Mouse (Mus musculus) forebrain, postnatal 0 days (tissue): ENCODE results near the gene Zdhhc8. TPM values are rescaled to one million over a fixed set of nuclear protein-coding genes. Genes with fewer than 3 reads are reported as not detected.

ENCODE experiments used
- ATAC-seq: fragments of 200-750 bp; cut with Nextera tagmentation; 2 replicates; pipeline ENCODE4 v1.8.0; 2017; ENCODE audit warnings: mild to moderate bottlenecking, moderate library complexity
- DNase-seq: peaks from one replicate; pipeline ENCODE4 v3.0.0-alpha.2; 2015
- H3K27ac ChIP-seq: fragments of 300-500 bp; sonication (generic); 2 replicates; pipeline ENCODE4 v1.5.1; 2014; ENCODE audit warnings: low read depth, mild to moderate bottlenecking, antibody characterized with exemption, low read length, moderate library complexity, mixed read lengths
- H3K27me3 ChIP-seq: fragments of 300-500 bp; sonication (generic); 2 replicates; pipeline ENCODE4 v1.6.1; 2014; ENCODE audit warnings: mild to moderate bottlenecking, low read length, mixed read lengths; ENCODE audit not compliant: insufficient read depth
- H3K36me3 ChIP-seq: fragments of 300-500 bp; sonication (generic); 2 replicates; pipeline ENCODE4 v1.6.1; 2014; ENCODE audit warnings: mild to moderate bottlenecking, moderate library complexity; ENCODE audit not compliant: insufficient read depth
- H3K4me1 ChIP-seq: fragments of 300-500 bp; sonication (generic); 2 replicates; pipeline ENCODE4 v1.6.1; 2014; ENCODE audit warnings: antibody characterized with exemption; ENCODE audit not compliant: insufficient read depth
- H3K4me2 ChIP-seq: fragments of 300-500 bp; sonication (generic); 2 replicates; pipeline ENCODE4 v1.6.1; 2014; ENCODE audit warnings: low read depth, mild to moderate bottlenecking, moderate library complexity
- H3K4me3 ChIP-seq: fragments of 300-500 bp; sonication (generic); 2 replicates; pipeline ENCODE4 v1.5.1; 2014; ENCODE audit warnings: low read depth, low read length, mixed read lengths
- H3K9ac ChIP-seq: fragments of 300-500 bp; sonication (generic); 2 replicates; pipeline ENCODE4 v1.6.1; 2014; ENCODE audit warnings: mild to moderate bottlenecking
- H3K9me3 ChIP-seq: fragments of 300-500 bp; sonication (generic); 2 replicates; pipeline ENCODE4 v1.6.1; 2016; ENCODE audit warnings: low read length
- CTCF ChIP-seq: sonication (generic); IDR thresholded peaks from 2 replicates; pipeline ENCODE4 v1.5.1; 2016; ENCODE audit warnings: antibody characterized with exemption, control low read depth, low read depth
- WGBS: fragments of 180-500 bp; shearing (Covaris S2); extraction: QIAGEN DNeasy Blood & Tissue Kit; methylation state at CpG from one replicate; pipeline ENCODE4 v1.1.7; 2014; 5-methylcytosine and 5-hydroxymethylcytosine counted together
- polyA plus RNA-seq: library from polyadenylated mRNA; unstranded; fragments of >200 nt; fragmentation: Nextera tagmentation; extraction: Ambion mirVana; gene quantifications from 2 replicates; pipeline ENCODE4 v1.2.1, GENCODE M21; 2015
- total RNA-seq: library from RNA; depleted of rRNA; stranded (reverse); fragments of >200 nt; gene quantifications from 2 replicates; pipeline ENCODE4 v1.2.3, GENCODE M21; 2014

The Zdhhc8 gene
- total and polyA plus RNA-seq, 2 experiments from 2014 or later = 17.9 to 35.5 TPM

DNA sequence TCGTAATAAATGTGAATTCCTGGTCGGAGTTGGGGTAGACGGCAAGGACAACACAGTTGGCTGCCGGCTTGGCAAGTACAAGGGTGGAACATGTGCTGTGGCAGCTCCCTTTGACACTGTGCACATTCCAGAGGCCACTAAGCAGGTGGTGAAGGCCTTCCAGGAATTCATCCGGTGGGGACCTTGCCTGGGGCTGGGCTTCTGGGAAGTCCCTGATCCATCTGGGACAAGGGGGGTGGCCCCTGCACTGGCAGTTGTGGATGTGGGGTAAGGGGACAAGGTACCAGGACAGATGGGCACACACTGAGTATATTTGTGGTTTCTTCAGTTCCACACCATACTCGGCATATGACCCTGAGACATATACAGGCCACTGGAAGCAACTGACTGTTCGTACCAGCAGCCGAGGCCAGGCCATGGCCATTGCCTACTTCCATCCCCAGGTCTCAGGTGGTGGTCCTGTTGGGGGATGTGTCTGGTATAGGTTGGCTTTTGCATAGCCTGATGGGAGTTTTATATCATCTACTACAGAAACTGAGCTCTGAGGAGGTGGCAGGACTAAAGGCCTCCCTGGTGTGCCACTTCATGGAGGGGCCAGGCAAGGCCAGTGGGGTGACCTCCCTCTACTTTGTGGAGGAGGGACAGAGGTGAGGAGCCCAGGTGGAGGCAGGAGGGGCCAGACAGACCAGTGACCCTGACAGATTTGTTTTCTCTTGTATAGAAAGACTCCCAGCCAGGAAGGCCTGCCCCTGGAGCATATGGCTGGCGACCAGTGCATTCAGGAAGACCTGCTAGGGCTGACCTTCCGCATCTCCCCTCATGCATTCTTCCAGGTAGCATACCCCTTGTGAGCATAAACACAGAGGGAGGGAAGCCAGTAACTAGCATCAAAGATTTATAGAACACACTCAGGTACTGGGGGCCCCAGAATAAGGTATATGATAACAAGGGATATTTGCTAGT lies 16.2 kb upstream of the Zdhhc8 start:
- no peaks in the 10 kb centered on the region for H3K27me3 ChIP-seq
- peaks cover 56% of the 10 kb centered on the region for H3K36me3 ChIP-seq
- H3K4me1 ChIP-seq = peaks cover 18% of the 10 kb centered on the region
- DNase-seq (no peak), ATAC-seq (no peak)
- H3K9ac ChIP-seq = no peak overlapping the region
- H3K27ac ChIP-seq = no peak overlapping the region
- H3K4me2 ChIP-seq = no peak overlapping the region; the same call in 1 of the 2 replicates
- TF ChIP-seq CTCF = no peak
- no peaks in the 10 kb centered on the region for H3K9me3 ChIP-seq
- WGBS = 68% methylated on average over 10 of the region's 10 CpGs
- no peak overlapping the region for H3K4me3 ChIP-seq

DNA sequence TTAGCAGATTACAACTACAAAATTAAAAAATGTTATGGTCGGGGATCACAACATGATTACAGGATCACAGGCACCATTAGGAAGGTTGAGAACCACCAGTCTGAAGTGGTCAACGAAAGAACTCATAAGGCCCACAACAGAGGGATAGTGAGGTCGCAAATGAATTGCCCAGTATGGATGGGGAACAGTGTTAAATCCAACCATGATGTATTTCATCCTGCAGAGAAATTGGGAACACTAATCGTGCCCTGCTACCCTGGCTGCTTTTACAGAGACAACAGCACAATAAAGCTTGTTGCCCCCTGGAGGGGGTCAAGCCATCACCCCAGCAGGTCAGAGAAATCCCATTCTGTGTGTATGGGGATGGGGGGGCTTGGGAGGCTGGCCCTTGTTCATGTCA lies 15.3 kb upstream of the Zdhhc8 start:
- 59% methylated on average over 4 of the region's 4 CpGs for WGBS
- TF ChIP-seq CTCF = no peak
- H3K27me3 ChIP-seq = no peaks in the 10 kb centered on the region

DNA sequence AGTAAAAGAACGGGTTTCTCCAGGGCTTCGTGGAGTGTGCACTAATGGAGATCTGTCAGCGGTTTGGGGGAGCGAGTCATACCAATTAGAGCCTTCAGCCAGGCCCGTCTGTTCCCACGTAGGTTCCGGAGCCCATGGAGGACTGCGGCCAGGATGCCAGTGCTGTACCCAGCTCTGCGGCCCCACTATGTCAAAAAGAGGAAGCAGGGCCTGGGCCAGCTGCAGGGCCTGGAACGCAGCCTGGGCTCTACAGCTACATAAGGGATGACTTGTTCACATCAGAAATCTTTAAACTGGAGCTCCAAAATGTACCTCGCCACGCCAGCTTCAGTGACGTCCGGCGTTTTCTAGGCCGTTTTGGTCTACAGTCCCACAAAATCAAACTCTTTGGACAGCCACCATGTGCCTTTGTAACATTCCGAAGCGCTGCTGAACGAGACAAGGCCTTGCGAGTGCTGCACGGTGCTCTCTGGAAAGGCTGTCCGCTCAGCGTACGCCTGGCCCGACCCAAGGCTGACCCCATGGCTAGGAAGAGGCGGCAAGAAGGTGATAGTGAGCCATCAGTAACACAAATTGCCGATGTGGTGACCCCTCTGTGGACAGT lies 14.5 kb upstream of the Zdhhc8 start:
- H3K27me3 ChIP-seq = no peaks in the 10 kb centered on the region
- H3K4me1 ChIP-seq = peaks cover 18% of the 10 kb centered on the region
- H3K36me3 ChIP-seq = peaks cover 60% of the 10 kb centered on the region
- DNase-seq (no peak), ATAC-seq (peak; percentile 19)
- TF ChIP-seq CTCF = no peak
- H3K4me2 ChIP-seq = peak overlapping the region; percentile 92
- WGBS = 7% methylated on average over 27 of the region's 27 CpGs
- H3K9ac ChIP-seq = peak overlapping the region; percentile 87
- H3K27ac ChIP-seq = peak overlapping the region; percentile 87
- peak overlapping the region; percentile 89 for H3K4me3 ChIP-seq
- no peaks in the 10 kb centered on the region for H3K9me3 ChIP-seq

More for the DNA sequence above, 15.3 kb upstream of the Zdhhc8 start:
- H3K36me3 ChIP-seq = peaks cover 58% of the 10 kb centered on the region
- no peaks in the 10 kb centered on the region for H3K9me3 ChIP-seq
- H3K4me2 ChIP-seq = peak overlapping the region; percentile 92
- peak overlapping the region; percentile 87 for H3K9ac ChIP-seq
- peak overlapping the region; percentile 89; the same call in 1 of the 2 replicates for H3K4me3 ChIP-seq
- DNase-seq (no peak), ATAC-seq (no peak)
- peaks cover 18% of the 10 kb centered on the region for H3K4me1 ChIP-seq
- no peak overlapping the region for H3K27ac ChIP-seq

DNA sequence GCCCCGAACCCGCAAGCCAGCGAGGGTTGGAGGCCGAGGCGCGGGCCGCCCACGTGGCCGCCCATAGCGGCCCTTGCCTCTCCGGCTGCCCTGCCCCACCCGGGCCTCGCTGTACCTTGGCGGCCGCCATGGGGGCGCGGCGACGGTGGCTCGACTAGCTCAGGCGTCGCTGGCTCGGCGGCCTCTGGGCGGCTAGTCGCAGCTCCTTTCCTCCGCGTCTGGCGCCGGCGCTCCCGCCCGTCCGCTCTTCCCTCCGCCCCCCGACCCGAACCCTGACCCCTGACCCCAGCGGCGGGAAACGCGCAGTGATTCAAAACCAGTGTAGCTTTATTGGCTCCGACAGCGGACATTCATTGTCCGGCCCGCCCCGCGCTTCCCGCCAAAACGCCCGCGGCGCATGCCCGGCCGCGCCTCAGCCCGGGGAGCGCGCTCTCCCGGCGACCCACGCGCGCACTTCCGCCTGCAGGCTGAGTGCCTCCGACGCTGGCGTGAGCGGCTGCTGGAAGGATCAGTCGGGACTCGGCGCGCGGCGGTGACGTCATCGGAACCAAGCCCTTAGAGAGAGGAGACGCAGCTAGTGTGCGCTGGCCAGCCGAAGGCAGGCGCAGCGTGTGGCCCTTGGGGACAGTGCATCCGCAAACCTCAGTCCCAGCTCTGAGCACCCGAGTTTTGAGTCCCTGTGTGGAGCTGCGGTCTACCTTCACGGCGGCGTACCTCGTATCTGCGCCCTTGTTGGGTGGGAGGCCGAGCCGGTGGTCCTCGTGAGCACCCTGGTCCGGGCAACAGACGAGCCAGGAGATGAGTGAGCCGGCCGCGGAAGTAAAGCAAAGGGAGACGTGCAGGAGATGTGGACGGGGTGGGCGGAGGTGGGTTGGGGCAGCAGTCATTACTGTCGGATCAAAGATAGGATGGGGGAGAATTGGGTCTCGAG lies 13.8 kb upstream of the Zdhhc8 start, which contains the start of the genes Trmt2a and Ranbp1:
Gene Trmt2a (plus strand): TSS at position 247 of the 931 bp plus-strand sequence.
Gene Ranbp1 (minus strand): TSS at position 300 of the 931 bp plus-strand sequence.
- Histone ChIP-seq H3K9me3 (no peaks in the 10 kb centered on the region), H3K4me2 (peak within 1 kb of the TSS; percentile 92), H3K27ac (peak within 1 kb of the TSS; percentile 87), H3K27me3 (no peaks in the 10 kb centered on the region), H3K4me1 (peaks cover 18% of the 10 kb centered on the region), H3K9ac (peak within 1 kb of the TSS; percentile 87), H3K36me3 (peaks cover 59% of the 10 kb centered on the region), H3K4me3 (peak within 1 kb of the TSS; percentile 89)
- under 1% methylated on average over 98 of the region's 102 CpGs for WGBS
- DNase-seq (peak; percentile 99), ATAC-seq (peak; percentile 97)
- TF ChIP-seq CTCF = peak; percentile 35; the same call in 1 of the 2 replicates

DNA sequence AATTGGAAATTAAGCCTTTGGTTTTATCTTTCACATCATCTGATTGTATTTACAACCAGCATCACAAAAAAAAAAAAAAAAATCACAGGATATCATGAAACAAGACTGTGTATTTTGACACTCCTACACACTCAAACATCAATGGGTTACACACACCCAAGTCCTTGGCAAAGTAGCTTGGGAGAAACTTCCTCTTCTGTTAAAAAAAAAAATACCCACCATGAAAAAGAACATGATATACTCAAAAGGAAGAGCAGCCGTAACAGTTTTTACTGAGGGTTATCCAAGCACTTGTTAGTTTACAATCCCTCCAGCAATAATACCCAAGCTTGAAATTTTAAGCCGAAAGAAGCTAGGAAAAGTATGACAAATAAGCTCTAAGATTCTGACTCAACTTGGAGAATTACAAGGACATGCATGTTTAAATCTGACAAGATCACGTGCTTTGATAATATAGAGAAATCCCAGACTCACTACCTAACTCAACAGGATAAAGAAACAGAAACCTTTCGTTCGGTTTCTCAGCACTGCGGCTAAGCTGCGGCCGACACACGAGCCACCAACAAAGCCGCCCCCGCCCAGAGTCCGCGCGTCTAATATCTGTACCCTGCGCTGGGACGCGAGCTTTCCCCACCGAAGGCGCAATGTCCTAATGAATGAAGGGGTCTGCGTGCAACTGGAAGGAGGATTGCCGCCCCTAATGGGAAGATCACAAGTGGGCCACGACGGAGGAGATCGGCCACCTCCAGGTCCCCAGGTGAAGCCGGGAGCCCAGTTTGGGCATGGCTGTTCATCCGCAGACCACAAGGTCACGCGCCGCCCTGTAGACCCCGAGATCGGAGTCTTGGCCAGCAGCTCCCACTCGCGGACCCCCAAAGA lies 12.8 kb upstream of the Zdhhc8 start:
- Histone ChIP-seq H3K4me2 (peak overlapping the region; percentile 92), H3K27ac (peak overlapping the region; percentile 87), H3K4me1 (peaks cover 18% of the 10 kb centered on the region), H3K9me3 (no peaks in the 10 kb centered on the region), H3K27me3 (no peaks in the 10 kb centered on the region), H3K4me3 (peak overlapping the region; percentile 89), H3K36me3 (peaks cover 59% of the 10 kb centered on the region), H3K9ac (peak overlapping the region; percentile 87)
- DNase-seq (peak; percentile 27), ATAC-seq (no peak)
- WGBS = 2% methylated on average over 33 of the region's 33 CpGs
- no peak for TF ChIP-seq CTCF
